In the genomic region with DNA sequence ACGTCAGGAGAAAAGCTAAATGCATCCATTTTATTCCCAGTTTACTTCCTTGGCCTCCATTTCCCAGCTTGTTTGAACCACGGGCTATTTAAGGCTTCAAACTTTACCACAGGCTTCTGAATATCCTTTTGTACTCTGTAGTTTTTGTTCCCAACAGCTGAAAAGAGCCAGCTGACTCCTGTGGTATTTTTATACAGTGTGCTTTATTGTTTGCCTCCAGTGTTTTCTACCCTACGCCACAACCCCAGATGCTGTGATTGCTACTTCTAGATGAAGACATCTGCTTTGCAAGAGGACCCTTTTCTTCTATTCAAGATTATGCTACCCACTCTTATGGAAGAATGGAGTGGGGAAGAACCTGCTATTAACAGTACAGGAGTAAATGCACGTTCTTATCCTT, we compare ENCODE assay signal across 19 mouse cellular contexts.
DNase-seq lines count a peak whose midpoint lies in the region; ATAC-seq and TF ChIP-seq lines count a peak whose summit lies in the region.
"Had no signal": no experiment of that assay in that cellular context is flagged by ENCODE, and none has a peak within 500 bp of the region (broad histone marks: within the 10 kb centered on the region; RNA-seq: fewer than 3 reads in every experiment).

No protein-coding gene starts in this region.

- TF ChIP-seq CTCF in olfactory bulb, adult 2 months (IDR thresholded peaks at IDR 0.05; ENCODE audit: insufficient read depth, low read depth, low read length): no peak

- no peak overlapping the region for H3K4me2 ChIP-seq in forebrain, embryonic 11.5 days (ENCODE audit: low read depth, low read length, severe bottlenecking)
- H3K4me2 ChIP-seq in forebrain, embryonic 12.5 days: no peak overlapping the region; the same call in 1 of the 2 replicates
- H3K4me2 ChIP-seq in limb, embryonic 14.5 days (replicated peaks; ENCODE audit: low read depth, low read length, severe bottlenecking): no peak overlapping the region
- H3K4me2 ChIP-seq: hindbrain, embryonic 15.5 days; intestine, embryonic 15.5 days; midbrain, embryonic 15.5 days had no signal

- TF ChIP-seq POLR2A in limb, embryonic 14.5 days (IDR thresholded peaks at IDR 0.05; ENCODE audit: borderline replicate concordance, extremely low read depth, insufficient read depth, insufficient read length): no peak
- no peak for TF ChIP-seq POLR2A in olfactory bulb, adult 2 months (IDR thresholded peaks at IDR 0.05; ENCODE audit: insufficient read depth, low read depth, low read length)

- H3K9ac ChIP-seq in forebrain, embryonic 11.5 days (ENCODE audit: low read length): no peak overlapping the region
- H3K9ac ChIP-seq in forebrain, embryonic 12.5 days: no peak overlapping the region
- no peak overlapping the region for H3K9ac ChIP-seq in limb, embryonic 14.5 days (ENCODE audit: low read depth, low read length, severe bottlenecking)
- H3K9ac ChIP-seq: hindbrain, embryonic 15.5 days; intestine, embryonic 15.5 days; midbrain, embryonic 15.5 days had no signal

- no peak for DNase-seq in forebrain, embryonic 11.5 days (ENCODE audit: low spot score)
- DNase-seq in layer of hippocampus, adult 11-12 months (ENCODE audit: low spot score): peak; percentile 26
- DNase-seq in layer of hippocampus, postnatal 10 days (ENCODE audit: low spot score in 2 of 2): no peak
- DNase-seq in limb, embryonic 14.5 days (ENCODE audit: low spot score): peak; percentile 15
- DNase-seq in limb, embryonic 10.5 days (ENCODE audit: low spot score): no peak
- no peak for DNase-seq in ovary, postnatal 10 days (ENCODE audit: low spot score)
- DNase-seq: adrenal gland, postnatal 14 days; cerebellum, adult 9-10 months; heart, postnatal 4 days; kidney, adult 8-10 months; kidney, postnatal 10 days; lung, postnatal 4 days had no signal

- H3K4me1 ChIP-seq in forebrain, embryonic 11.5 days (replicated peaks; ENCODE audit: control insufficient read depth, insufficient read depth, low read length): no peaks in the 10 kb centered on the region
- no peaks in the 10 kb centered on the region; the same call in 1 of the 2 replicates for H3K4me1 ChIP-seq in forebrain, embryonic 12.5 days
- H3K4me1 ChIP-seq in limb, embryonic 14.5 days (ENCODE audit: control insufficient read depth, insufficient read depth, low read length): no peaks in the 10 kb centered on the region
- H3K4me1 ChIP-seq in limb, embryonic 10.5 days: peaks cover 3% of the 10 kb centered on the region; the same call in 1 of the 2 replicates
- H3K4me1 ChIP-seq in olfactory bulb, adult 2 months (ENCODE audit: control insufficient read depth, insufficient read depth, low read length): no peaks in the 10 kb centered on the region
- H3K4me1 ChIP-seq: hindbrain, embryonic 15.5 days; intestine, embryonic 15.5 days; midbrain, embryonic 15.5 days had no signal

- no peak overlapping the region for H3K27ac ChIP-seq in forebrain, embryonic 11.5 days (ENCODE audit: low read depth, low read length)
- H3K27ac ChIP-seq in forebrain, embryonic 12.5 days: no peak overlapping the region
- 0 out of 2 replicates have a peak overlapping the region, but pooled peaks have one; percentile 28 for H3K27ac ChIP-seq in limb, embryonic 14.5 days (replicated peaks; ENCODE audit: low read depth, low read length)
- no peak overlapping the region for H3K27ac ChIP-seq in limb, embryonic 10.5 days
- H3K27ac ChIP-seq in olfactory bulb, adult 2 months (ENCODE audit: insufficient read depth, low read depth, low read length): peak overlapping the region; percentile 83; the same call in 1 of the 2 replicates
- H3K27ac ChIP-seq: hindbrain, embryonic 15.5 days; intestine, embryonic 15.5 days; midbrain, embryonic 15.5 days; stomach, postnatal 0 days had no signal

- H3K27me3 ChIP-seq in forebrain, embryonic 11.5 days (ENCODE audit: control insufficient read depth, insufficient read depth, low read length): no peaks in the 10 kb centered on the region
- no peaks in the 10 kb centered on the region for H3K27me3 ChIP-seq in forebrain, embryonic 12.5 days
- no peaks in the 10 kb centered on the region for H3K27me3 ChIP-seq in limb, embryonic 14.5 days (ENCODE audit: control insufficient read depth, insufficient read depth, low read length)
- H3K27me3 ChIP-seq in limb, embryonic 10.5 days (ENCODE audit: low read depth, poor library complexity, severe bottlenecking): no peaks in the 10 kb centered on the region
- H3K27me3 ChIP-seq: hindbrain, embryonic 15.5 days; intestine, embryonic 15.5 days; midbrain, embryonic 15.5 days had no signal

- no peak overlapping the region for H3K4me3 ChIP-seq in forebrain, embryonic 11.5 days (ENCODE audit: low read depth, low read length)
- H3K4me3 ChIP-seq in forebrain, embryonic 12.5 days (replicated peaks): no peak overlapping the region
- H3K4me3 ChIP-seq in limb, embryonic 14.5 days (replicated peaks; ENCODE audit: low read length): no peak overlapping the region
- H3K4me3 ChIP-seq in limb, embryonic 10.5 days: no peak overlapping the region
- no peak overlapping the region for H3K4me3 ChIP-seq in olfactory bulb, adult 2 months (ENCODE audit: insufficient read depth, low read depth, low read length)
- H3K4me3 ChIP-seq: hindbrain, embryonic 15.5 days; intestine, embryonic 15.5 days; midbrain, embryonic 15.5 days; myocyte had no signal

- WGBS in forebrain, embryonic 11.5 days: 57% methylated on average over 4 of the region's 4 CpGs
- WGBS in forebrain, embryonic 12.5 days: 39% methylated on average over 4 of the region's 4 CpGs
- 53% methylated on average over 4 of the region's 4 CpGs for WGBS in limb, embryonic 14.5 days
- 90% methylated on average over 4 of the region's 4 CpGs for WGBS in limb, embryonic 10.5 days
- 32% methylated on average over 4 of the region's 4 CpGs for WGBS in olfactory bulb, adult 2 months

- H3K36me3 ChIP-seq in forebrain, embryonic 11.5 days (ENCODE audit: control insufficient read depth, insufficient read depth, low read length): no peaks in the 10 kb centered on the region
- no peaks in the 10 kb centered on the region for H3K36me3 ChIP-seq in forebrain, embryonic 12.5 days (replicated peaks)
- H3K36me3 ChIP-seq in limb, embryonic 14.5 days (ENCODE audit: control insufficient read depth, insufficient read depth, low read length): no peaks in the 10 kb centered on the region
- no peaks in the 10 kb centered on the region for H3K36me3 ChIP-seq in limb, embryonic 10.5 days
- H3K36me3 ChIP-seq: hindbrain, embryonic 15.5 days; intestine, embryonic 15.5 days; midbrain, embryonic 15.5 days had no signal

- no peaks in the 10 kb centered on the region for H3K9me3 ChIP-seq in forebrain, embryonic 11.5 days (ENCODE audit: control insufficient read depth, low read length)
- no peaks in the 10 kb centered on the region for H3K9me3 ChIP-seq in forebrain, embryonic 12.5 days
- H3K9me3 ChIP-seq in limb, embryonic 14.5 days (ENCODE audit: control insufficient read depth, low read length): no peaks in the 10 kb centered on the region
- no peaks in the 10 kb centered on the region for H3K9me3 ChIP-seq in limb, embryonic 10.5 days (replicated peaks)
- H3K9me3 ChIP-seq: hindbrain, embryonic 15.5 days; intestine, embryonic 15.5 days; midbrain, embryonic 15.5 days had no signal

- ATAC-seq in forebrain, embryonic 11.5 days (replicated peaks; ENCODE audit: low FRiP score): peak; percentile 47; the same call in 1 of the 2 replicates
- ATAC-seq in forebrain, embryonic 12.5 days (ENCODE audit: low FRiP score): no peak; the same call in 1 of the 2 replicates
- ATAC-seq in limb, embryonic 14.5 days (ENCODE audit: low FRiP score, low read depth): peak; percentile 53
- ATAC-seq: intestine, embryonic 15.5 days; midbrain, embryonic 15.5 days had no signal

Comparison
In these comparisons a context has a peak if more than half of its experiments do, and no peak if none do; other contexts are left out.
1. DNase-seq: peak in layer of hippocampus, adult 11-12 months (single experiment) and limb, embryonic 14.5 days (single experiment); none in forebrain, embryonic 11.5 days (single experiment), layer of hippocampus, postnatal 10 days (0 of 2), limb, embryonic 10.5 days (single experiment) and ovary, postnatal 10 days (single experiment).
2. H3K27ac ChIP-seq: peak in limb, embryonic 14.5 days (single experiment) and olfactory bulb, adult 2 months (single experiment); none in forebrain, embryonic 11.5 days (single experiment), forebrain, embryonic 12.5 days (single experiment) and limb, embryonic 10.5 days (single experiment).